Mouse (Mus musculus) retina, adult 2 months (tissue): ENCODE measurements around the gene Gm12666.
"Not testable (repeated sequence)": the region's sequence is repeated elsewhere in the genome, so short reads cannot be mapped to it uniquely, and the experiment has no call there.

ENCODE experiments used
- DNase-seq: peaks from one replicate; pipeline ENCODE4 v3.0.0-alpha.2; 2012; ENCODE audit warnings: low read depth, low spot score

The Gm12666 gene

DNA sequence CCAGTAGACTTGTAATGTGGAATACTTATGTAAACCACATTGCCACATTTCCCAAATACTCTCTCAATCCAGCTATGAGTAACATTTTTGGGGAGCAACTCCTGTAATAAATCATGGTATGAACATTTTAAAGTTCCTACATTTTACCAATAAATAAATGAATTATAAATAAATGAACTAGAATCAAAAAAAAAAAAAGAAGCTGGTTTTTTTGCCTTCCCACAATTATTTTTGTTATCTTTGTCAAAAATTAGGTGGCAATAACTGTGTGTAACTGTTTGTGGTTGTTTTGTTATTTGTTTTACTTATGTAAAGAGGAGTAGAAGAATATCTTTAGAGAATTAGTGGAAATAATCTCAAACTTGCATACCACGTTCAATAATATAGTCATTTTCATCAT, at the start of gene Gm12666:
Gene Gm12666, minus strand, starts transcription at position 101 of the 400 bp plus-strand sequence.
- DNase-seq: not testable (repeated sequence)

DNA sequence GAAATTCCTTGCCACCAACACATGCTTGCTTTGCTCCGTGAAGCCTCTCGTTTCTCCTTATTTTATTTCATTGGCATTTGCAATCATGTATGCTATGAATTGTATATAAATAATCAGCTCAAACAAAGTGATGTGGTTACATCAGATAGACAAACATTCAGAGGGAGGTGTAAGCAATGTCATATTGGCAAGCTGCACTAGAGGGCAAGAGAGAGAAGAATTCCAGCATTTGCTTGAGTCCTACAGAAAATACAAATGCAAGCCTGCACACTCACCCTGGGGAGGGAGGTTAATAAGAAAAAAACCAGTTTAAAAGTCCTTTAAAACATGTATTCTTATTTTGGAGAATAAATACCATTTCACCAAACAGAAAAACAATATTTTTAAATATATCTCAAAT, 34.8 kb upstream of the Gm12666 start:
- DNase-seq: no peak

DNA sequence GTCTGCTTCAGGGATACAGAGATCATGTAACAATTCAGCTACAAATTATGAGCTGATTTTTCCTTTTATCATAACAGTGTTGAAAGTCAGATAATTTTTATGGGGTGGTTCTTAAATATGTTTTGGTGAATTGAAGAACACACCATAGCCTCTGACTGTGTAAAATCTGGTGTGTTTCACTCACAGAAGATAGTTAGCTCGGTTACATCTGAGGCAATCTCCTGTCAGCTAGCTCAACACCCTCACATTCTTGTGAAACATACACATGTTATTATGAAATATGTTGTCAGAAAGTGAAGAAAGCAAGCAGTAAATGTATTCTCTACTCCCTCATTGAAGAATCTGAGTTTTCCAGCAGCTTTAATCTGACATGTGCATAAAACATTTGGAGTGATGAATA, 24.7 kb upstream of the Gm12666 start:
- DNase-seq: no peak

DNA sequence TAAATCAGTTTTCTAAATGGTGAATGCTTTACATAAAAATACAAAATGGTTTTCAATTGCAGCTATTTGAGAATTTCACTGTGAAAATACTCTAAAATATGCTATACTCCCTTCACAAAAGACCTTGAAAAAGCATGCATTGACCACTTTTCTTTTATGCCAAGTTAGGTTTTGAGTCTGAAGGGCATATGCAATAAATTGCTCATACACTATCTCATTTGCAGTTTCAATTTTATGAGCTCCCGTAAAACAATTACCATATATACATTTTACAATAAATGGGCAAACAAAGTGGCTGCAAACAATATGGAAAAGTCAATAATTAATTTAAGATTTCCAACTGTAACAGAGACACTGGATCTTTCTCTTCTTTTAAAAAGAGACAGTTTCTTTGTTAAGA, 38.9 kb downstream of the Gm12666 start:
- DNase-seq: no peak

DNA sequence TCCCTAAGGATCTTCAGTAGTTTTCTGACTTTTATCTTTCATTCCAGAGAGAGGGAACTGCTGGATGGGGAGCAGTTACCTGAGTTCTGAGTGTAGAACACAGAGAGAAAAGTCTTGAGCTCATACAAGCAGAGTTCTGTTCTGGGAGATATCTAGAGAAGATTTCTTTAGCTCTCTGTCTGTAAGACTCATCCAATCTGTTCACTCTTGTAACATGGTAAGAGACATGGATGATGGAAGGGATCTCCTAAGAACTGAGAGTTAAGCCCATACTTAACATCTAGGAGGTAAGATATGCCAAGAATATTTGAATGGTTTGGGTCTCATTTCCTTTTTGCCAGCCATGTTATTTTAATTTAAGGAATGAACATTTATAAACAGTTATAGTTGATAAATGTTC, 44.4 kb downstream of the Gm12666 start, which contains the start of gene Izumo3:
Gene Izumo3, minus strand, starts transcription at position 101 of the 400 bp plus-strand sequence.
- no peak for DNase-seq
